Mouse (Mus musculus): ENCODE measurements around the gene Mcf2l. TPM values are rescaled to one million over a fixed set of nuclear protein-coding genes. Genes with fewer than 3 reads are reported as not detected.

The Mcf2l gene
- polyA plus RNA-seq, 1 experiment from 2014 or later: 16.8 TPM

DNA sequence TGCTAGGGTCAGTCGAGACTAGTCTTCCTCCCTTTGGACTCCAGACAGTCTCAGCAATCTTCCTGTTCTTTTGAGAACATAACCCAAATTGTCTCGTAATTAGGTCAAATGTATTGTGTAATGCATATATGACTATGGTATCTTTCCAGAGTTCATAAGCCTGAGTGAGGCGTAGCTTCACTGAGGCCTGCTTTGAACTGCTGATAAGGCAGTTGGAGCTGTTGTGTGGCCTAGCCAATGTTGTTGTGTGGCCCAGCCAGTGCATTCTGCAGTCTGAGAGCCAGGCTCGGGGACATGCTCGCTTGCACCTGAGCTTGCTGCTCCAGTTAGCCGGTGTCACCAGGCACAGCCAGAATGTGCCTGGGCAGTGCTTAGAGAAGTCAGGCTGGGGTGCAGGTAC is 27.2 kb upstream of the Mcf2l start:
- peaks cover 85% of the 10 kb centered on the region for H3K36me3 ChIP-seq (ENCODE audit: insufficient read depth, low read length)

DNA sequence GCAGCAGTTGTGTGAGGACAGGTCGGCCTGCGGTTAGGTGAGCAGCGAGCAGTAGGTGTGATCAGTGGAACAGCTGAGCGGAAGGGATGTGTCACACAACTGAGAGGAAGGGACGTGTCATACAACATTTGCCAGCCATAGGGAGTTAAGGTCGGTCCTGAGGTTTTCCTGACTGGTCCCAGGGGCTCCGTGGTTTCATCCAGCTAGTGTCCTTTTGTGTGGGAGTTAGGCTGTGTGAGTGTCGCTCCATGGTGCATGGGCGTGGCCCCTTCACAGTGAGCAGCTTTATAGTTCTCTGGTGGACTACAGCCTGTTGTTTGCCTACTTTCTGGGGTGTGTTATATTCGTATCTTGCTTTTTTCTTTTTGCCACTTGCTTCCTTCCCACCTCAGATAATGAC is 22.4 kb upstream of the Mcf2l start:
- DNase-seq (ENCODE audit: low spot score) (no peak), ATAC-seq (no peak)
- TF ChIP-seq CTCF (IDR thresholded peaks at IDR 0.05) (no peak), EP300 (IDR thresholded peaks at IDR 0.05) (no peak)
- 85% methylated on average over 10 of the region's 10 CpGs for whole genome bisulfite sequencing
- H3K36me3 ChIP-seq (ENCODE audit: insufficient read depth, low read length): peaks cover 56% of the 10 kb centered on the region
- no peak overlapping the region for H3K4me3 ChIP-seq (ENCODE audit: low read depth, low read length)
- H3K27ac ChIP-seq (ENCODE audit: low read length): no peak overlapping the region
- no peak overlapping the region for H3K4me2 ChIP-seq (replicated peaks; ENCODE audit: low read depth, low read length)
- H3K9ac ChIP-seq (replicated peaks; ENCODE audit: low read depth): no peak overlapping the region
- H3K27me3 ChIP-seq (replicated peaks; ENCODE audit: insufficient read depth, low read length): no peaks in the 10 kb centered on the region
- H3K9me3 ChIP-seq (ENCODE audit: low read length): no peaks in the 10 kb centered on the region
- H3K4me1 ChIP-seq (ENCODE audit: insufficient read depth, low read depth, low read length): no peaks in the 10 kb centered on the region

More for the DNA sequence above, 27.2 kb upstream of the Mcf2l start:
- DNase-seq (ENCODE audit: low spot score) (no peak), ATAC-seq (no peak)
- no peaks in the 10 kb centered on the region for H3K9me3 ChIP-seq (ENCODE audit: low read length)
- no peak for TF ChIP-seq CTCF (IDR thresholded peaks at IDR 0.05)
- TF ChIP-seq EP300 (IDR thresholded peaks at IDR 0.05): no peak
- H3K4me3 ChIP-seq (ENCODE audit: low read depth, low read length): no peak overlapping the region
- H3K4me1 ChIP-seq (ENCODE audit: insufficient read depth, low read depth, low read length): no peaks in the 10 kb centered on the region
- no peak overlapping the region for H3K27ac ChIP-seq (ENCODE audit: low read length)
- no peak overlapping the region for H3K4me2 ChIP-seq (replicated peaks; ENCODE audit: low read depth, low read length)
- no peaks in the 10 kb centered on the region for H3K27me3 ChIP-seq (replicated peaks; ENCODE audit: insufficient read depth, low read length)
- 84% methylated on average over 6 of the region's 6 CpGs for WGBS
- no peak overlapping the region for H3K9ac ChIP-seq (replicated peaks; ENCODE audit: low read depth)

DNA sequence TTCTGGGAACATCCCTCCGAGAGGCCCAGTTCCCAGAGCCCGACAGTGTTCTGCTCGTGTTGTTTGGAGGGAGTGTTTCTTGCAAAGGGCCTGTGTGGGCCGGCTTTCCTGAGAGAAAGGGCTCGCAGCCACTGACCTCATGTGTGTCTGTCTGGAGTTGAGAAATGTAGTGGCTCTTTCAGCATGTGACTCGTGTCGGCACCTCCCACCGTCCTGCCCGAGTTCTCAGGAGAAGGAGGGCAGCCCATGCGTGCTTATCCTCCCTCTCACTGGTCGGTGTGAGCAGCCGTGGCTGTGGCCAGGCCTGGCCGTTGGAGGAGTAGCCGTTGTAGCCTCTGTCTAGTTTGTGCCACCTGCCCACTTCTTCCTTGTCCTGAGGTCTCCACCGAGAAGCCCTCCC is 17.6 kb upstream of the Mcf2l start:
- TF ChIP-seq CTCF (IDR thresholded peaks at IDR 0.05) (no peak), EP300 (IDR thresholded peaks at IDR 0.05) (no peak)
- ATAC-seq (peak; percentile 47), DNase-seq (ENCODE audit: low spot score) (peak; percentile 29)
- Histone ChIP-seq H3K4me2 (replicated peaks; ENCODE audit: low read depth, low read length) (no peak overlapping the region), H3K27me3 (replicated peaks; ENCODE audit: insufficient read depth, low read length) (no peaks in the 10 kb centered on the region), H3K27ac (ENCODE audit: low read length) (no peak overlapping the region), H3K9ac (replicated peaks; ENCODE audit: low read depth) (no peak overlapping the region), H3K36me3 (ENCODE audit: insufficient read depth, low read length) (peaks cover 25% of the 10 kb centered on the region), H3K4me1 (ENCODE audit: insufficient read depth, low read depth, low read length) (no peaks in the 10 kb centered on the region), H3K9me3 (ENCODE audit: low read length) (no peaks in the 10 kb centered on the region), H3K4me3 (ENCODE audit: low read depth, low read length) (no peak overlapping the region)
- WGBS: 60% methylated on average over 15 of the region's 15 CpGs

DNA sequence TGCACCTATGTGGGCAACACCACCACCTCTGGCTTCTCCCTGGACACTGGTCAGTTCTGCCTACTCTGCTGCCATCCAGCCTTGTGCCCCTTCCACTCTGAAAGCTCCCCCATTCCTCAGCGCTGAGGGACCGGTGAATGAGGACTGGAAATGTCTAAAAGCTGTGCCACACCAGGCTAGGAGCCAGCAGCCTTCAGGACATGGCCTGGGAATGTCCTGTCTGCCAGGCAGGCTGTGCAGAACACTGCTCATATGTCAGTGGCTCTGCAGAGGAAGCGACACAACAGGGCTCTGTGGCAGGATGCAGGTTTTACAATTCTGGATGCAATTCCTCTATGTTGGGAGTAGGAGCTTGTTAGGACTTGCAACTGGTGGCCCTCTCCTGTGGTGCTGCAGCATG is 10.5 kb upstream of the Mcf2l start:
- Histone ChIP-seq H3K9ac (replicated peaks; ENCODE audit: low read depth) (no peak overlapping the region), H3K9me3 (ENCODE audit: low read length) (no peaks in the 10 kb centered on the region), H3K27ac (ENCODE audit: low read length) (no peak overlapping the region), H3K36me3 (ENCODE audit: insufficient read depth, low read length) (peaks cover 40% of the 10 kb centered on the region; the same call in 1 of the 2 replicates), H3K4me3 (ENCODE audit: low read depth, low read length) (no peak overlapping the region), H3K4me2 (replicated peaks; ENCODE audit: low read depth, low read length) (no peak overlapping the region), H3K27me3 (replicated peaks; ENCODE audit: insufficient read depth, low read length) (no peaks in the 10 kb centered on the region), H3K4me1 (ENCODE audit: insufficient read depth, low read depth, low read length) (no peaks in the 10 kb centered on the region)
- no peak for TF ChIP-seq CTCF (IDR thresholded peaks at IDR 0.05)
- TF ChIP-seq EP300 (IDR thresholded peaks at IDR 0.05): no peak
- ATAC-seq: no peak
- 79% methylated on average over 3 of the region's 3 CpGs for WGBS
- DNase-seq (ENCODE audit: low spot score): no peak

DNA sequence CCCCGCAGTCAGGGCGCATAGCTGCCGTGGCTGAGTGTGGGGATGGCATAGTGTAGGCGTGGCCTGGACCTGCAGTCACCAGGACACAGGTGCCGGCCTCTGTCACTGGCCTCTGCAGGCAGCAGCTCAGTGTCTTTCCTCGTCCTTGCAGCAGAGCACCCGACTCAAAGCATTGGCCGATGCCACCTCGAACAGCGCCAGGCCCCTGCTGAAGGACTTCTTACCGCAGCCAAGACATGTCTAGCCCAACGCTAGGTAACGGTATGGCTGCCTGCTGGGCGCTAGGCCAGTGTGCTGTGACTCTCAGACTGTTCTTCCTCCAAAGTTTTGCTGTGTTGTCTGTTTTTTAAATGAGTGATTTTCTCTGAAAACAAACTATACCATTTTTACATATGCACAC is 10.0 kb upstream of the Mcf2l start:
- H3K4me3 ChIP-seq (ENCODE audit: low read depth, low read length): no peak overlapping the region
- H3K4me2 ChIP-seq (replicated peaks; ENCODE audit: low read depth, low read length): no peak overlapping the region
- H3K9me3 ChIP-seq (ENCODE audit: low read length): no peaks in the 10 kb centered on the region
- peaks cover 36% of the 10 kb centered on the region; the same call in 1 of the 2 replicates for H3K36me3 ChIP-seq (ENCODE audit: insufficient read depth, low read length)
- TF ChIP-seq EP300 (IDR thresholded peaks at IDR 0.05) (no peak), CTCF (IDR thresholded peaks at IDR 0.05) (no peak)
- 77% methylated on average over 14 of the region's 14 CpGs for WGBS
- no peaks in the 10 kb centered on the region for H3K4me1 ChIP-seq (ENCODE audit: insufficient read depth, low read depth, low read length)
- no peak overlapping the region for H3K9ac ChIP-seq (replicated peaks; ENCODE audit: low read depth)
- no peak overlapping the region for H3K27ac ChIP-seq (ENCODE audit: low read length)
- DNase-seq (ENCODE audit: low spot score) (no peak), ATAC-seq (no peak)
- no peaks in the 10 kb centered on the region for H3K27me3 ChIP-seq (replicated peaks; ENCODE audit: insufficient read depth, low read length)

DNA sequence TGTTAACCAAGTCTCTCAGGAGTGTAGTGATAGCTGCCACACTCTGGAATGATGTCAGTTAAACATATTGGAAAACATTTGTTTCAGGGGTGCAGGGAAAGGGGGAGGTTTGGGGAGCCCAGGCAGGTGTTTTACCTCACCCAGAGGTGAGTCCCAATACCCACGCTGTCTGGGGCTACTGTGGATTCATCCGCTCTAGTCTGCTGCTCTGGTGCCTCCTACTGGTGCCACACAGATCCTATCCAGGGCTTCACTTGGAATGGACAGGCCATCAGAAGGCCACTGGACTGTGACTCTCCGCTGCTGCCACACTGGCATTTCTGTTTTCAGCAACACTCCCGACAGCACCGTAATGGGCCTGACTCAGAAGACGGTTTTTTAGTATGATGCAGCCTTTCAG is 7.8 kb upstream of the Mcf2l start:
- Histone ChIP-seq H3K4me2 (replicated peaks; ENCODE audit: low read depth, low read length) (no peak overlapping the region), H3K9me3 (ENCODE audit: low read length) (no peaks in the 10 kb centered on the region), H3K36me3 (ENCODE audit: insufficient read depth, low read length) (peaks cover 36% of the 10 kb centered on the region; the same call in 1 of the 2 replicates), H3K27ac (ENCODE audit: low read length) (no peak overlapping the region), H3K4me1 (ENCODE audit: insufficient read depth, low read depth, low read length) (no peaks in the 10 kb centered on the region), H3K4me3 (ENCODE audit: low read depth, low read length) (no peak overlapping the region), H3K9ac (replicated peaks; ENCODE audit: low read depth) (no peak overlapping the region), H3K27me3 (replicated peaks; ENCODE audit: insufficient read depth, low read length) (no peaks in the 10 kb centered on the region)
- TF ChIP-seq EP300 (IDR thresholded peaks at IDR 0.05) (no peak), CTCF (IDR thresholded peaks at IDR 0.05) (peak; percentile 46)
- DNase-seq (ENCODE audit: low spot score): no peak
- WGBS: 80% methylated on average over 6 of the region's 6 CpGs
- no peak for ATAC-seq

DNA sequence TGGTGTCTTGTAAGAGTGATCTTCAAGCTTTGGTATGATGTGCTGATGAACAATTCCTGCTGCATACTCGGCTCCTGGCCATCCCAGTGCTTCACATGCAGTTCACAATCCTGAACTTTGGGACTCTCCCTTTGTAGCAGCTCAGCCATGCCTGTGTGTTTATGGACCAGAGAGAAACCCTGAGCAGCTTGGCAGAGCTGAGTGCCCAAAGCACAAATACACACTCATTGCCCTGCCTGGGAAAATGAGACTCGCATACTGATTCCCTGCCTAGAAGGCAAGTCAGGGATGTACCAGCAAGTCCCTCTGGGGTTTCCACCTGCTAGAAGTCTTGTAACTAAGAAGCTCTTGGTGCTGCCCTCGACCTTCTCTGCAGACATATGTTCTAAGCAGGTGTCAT is 3.9 kb upstream of the Mcf2l start:
- no peak for DNase-seq (ENCODE audit: low spot score)
- WGBS: 76% methylated on average over 3 of the region's 3 CpGs

More for the DNA sequence above, 3.9 kb upstream of the Mcf2l start:
- no peak overlapping the region for H3K4me3 ChIP-seq (ENCODE audit: low read depth, low read length)
- ATAC-seq: no peak
- H3K27me3 ChIP-seq (replicated peaks; ENCODE audit: insufficient read depth, low read length): no peaks in the 10 kb centered on the region
- no peak overlapping the region for H3K27ac ChIP-seq (ENCODE audit: low read length)
- H3K4me1 ChIP-seq (ENCODE audit: insufficient read depth, low read depth, low read length): peaks cover 4% of the 10 kb centered on the region; the same call in 1 of the 2 replicates
- peaks cover 9% of the 10 kb centered on the region; the same call in 1 of the 2 replicates for H3K36me3 ChIP-seq (ENCODE audit: insufficient read depth, low read length)
- no peak overlapping the region for H3K4me2 ChIP-seq (replicated peaks; ENCODE audit: low read depth, low read length)
- no peaks in the 10 kb centered on the region for H3K9me3 ChIP-seq (ENCODE audit: low read length)
- TF ChIP-seq CTCF (IDR thresholded peaks at IDR 0.05) (no peak), EP300 (IDR thresholded peaks at IDR 0.05) (no peak)
- no peak overlapping the region for H3K9ac ChIP-seq (replicated peaks; ENCODE audit: low read depth)

All from lung, postnatal 0 days (tissue).